Mouse (Mus musculus): ENCODE results near the gene Bcl7c. TPM values are rescaled to one million over a fixed set of nuclear protein-coding genes. Genes with fewer than 3 reads are reported as not detected.
A peak's percentile ranks its signal among the peaks of the same experiment; 100 is the strongest.

The Bcl7c gene
- polyA plus RNA-seq, 1 experiment from 2014 or later = 34.1 TPM

DNA sequence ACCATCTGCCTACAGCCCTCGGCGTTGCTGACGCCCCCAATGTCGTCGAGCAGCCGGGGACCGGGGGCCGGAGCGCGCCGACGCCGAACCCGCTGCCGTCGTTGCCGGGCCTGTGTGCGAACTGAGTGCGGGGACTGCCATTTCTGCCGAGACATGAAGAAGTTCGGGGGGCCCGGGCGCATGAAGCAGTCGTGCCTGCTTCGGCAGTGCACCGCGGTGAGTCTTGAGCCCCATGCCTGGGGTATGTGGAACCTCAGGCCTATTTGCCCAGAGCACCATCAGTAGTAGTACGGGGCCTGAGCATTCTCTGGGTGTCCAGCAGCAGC is 39.5 kb upstream of the Bcl7c start:
- no peaks in the 10 kb centered on the region for H3K27me3 ChIP-seq (replicated peaks; ENCODE audit: insufficient read depth, low read length)
- WGBS = 93% methylated on average over 28 of the region's 28 CpGs
- H3K4me1 ChIP-seq (ENCODE audit: insufficient read depth, low read depth, low read length) = no peaks in the 10 kb centered on the region
- no peak for DNase-seq (ENCODE audit: low spot score)
- no peaks in the 10 kb centered on the region for H3K9me3 ChIP-seq (ENCODE audit: low read length)
- TF ChIP-seq CTCF (IDR thresholded peaks at IDR 0.05) (no peak), EP300 (IDR thresholded peaks at IDR 0.05) (no peak)
- no peak overlapping the region for H3K4me2 ChIP-seq (replicated peaks; ENCODE audit: low read depth, low read length)
- H3K9ac ChIP-seq (replicated peaks; ENCODE audit: low read depth) = no peak overlapping the region
- H3K4me3 ChIP-seq (ENCODE audit: low read depth, low read length) = no peak overlapping the region
- H3K27ac ChIP-seq (ENCODE audit: low read length) = no peak overlapping the region
- H3K36me3 ChIP-seq (ENCODE audit: insufficient read depth, low read length) = no peaks in the 10 kb centered on the region; the same call in 1 of the 2 replicates
- ATAC-seq = no peak

DNA sequence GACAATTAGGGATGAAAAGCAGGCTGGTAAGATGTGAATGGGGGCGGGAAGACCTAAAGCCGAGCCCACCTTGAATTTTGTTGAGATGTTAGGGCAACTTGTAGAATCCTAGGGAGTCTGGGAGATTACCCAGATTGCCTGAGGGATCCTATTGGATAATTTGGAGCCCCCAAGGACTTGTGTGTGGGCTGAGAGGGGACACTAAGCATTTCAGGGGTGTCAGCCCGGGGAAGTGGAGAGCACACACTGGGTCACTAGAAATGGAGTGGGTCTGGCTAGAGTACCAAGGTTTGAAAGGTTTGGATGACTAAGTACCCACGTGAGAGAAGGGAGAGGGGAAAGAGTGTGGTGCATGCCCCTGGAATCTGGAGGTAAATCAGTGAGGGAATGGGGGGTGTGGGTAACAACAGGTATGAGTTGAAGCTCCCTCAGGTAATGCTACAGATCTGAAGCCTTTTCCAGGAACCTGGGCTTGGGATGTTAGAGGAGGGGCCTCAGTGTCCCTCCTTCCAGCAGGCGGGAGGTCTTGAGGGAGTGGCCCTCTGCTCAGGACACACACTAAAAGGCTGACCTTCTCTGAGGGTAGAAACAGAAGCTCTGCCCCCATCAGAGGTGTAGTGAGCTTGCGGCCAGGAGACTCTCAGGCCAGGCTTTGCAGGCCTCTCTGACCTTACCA is 39.0 kb upstream of the Bcl7c start:
- Histone ChIP-seq H3K27ac (ENCODE audit: low read length) (no peak overlapping the region), H3K9me3 (ENCODE audit: low read length) (no peaks in the 10 kb centered on the region), H3K27me3 (replicated peaks; ENCODE audit: insufficient read depth, low read length) (no peaks in the 10 kb centered on the region), H3K9ac (replicated peaks; ENCODE audit: low read depth) (no peak overlapping the region), H3K4me1 (ENCODE audit: insufficient read depth, low read depth, low read length) (no peaks in the 10 kb centered on the region), H3K4me2 (replicated peaks; ENCODE audit: low read depth, low read length) (peak overlapping the region; percentile 98; the same call in 1 of the 2 replicates), H3K36me3 (ENCODE audit: insufficient read depth, low read length) (no peaks in the 10 kb centered on the region; the same call in 1 of the 2 replicates), H3K4me3 (ENCODE audit: low read depth, low read length) (peak overlapping the region; percentile 59; the same call in 1 of the 2 replicates)
- TF ChIP-seq CTCF (IDR thresholded peaks at IDR 0.05) (no peak), EP300 (IDR thresholded peaks at IDR 0.05) (no peak)
- ATAC-seq (no peak), DNase-seq (ENCODE audit: low spot score) (no peak)
- WGBS = 33% methylated on average over 6 of the region's 6 CpGs

DNA sequence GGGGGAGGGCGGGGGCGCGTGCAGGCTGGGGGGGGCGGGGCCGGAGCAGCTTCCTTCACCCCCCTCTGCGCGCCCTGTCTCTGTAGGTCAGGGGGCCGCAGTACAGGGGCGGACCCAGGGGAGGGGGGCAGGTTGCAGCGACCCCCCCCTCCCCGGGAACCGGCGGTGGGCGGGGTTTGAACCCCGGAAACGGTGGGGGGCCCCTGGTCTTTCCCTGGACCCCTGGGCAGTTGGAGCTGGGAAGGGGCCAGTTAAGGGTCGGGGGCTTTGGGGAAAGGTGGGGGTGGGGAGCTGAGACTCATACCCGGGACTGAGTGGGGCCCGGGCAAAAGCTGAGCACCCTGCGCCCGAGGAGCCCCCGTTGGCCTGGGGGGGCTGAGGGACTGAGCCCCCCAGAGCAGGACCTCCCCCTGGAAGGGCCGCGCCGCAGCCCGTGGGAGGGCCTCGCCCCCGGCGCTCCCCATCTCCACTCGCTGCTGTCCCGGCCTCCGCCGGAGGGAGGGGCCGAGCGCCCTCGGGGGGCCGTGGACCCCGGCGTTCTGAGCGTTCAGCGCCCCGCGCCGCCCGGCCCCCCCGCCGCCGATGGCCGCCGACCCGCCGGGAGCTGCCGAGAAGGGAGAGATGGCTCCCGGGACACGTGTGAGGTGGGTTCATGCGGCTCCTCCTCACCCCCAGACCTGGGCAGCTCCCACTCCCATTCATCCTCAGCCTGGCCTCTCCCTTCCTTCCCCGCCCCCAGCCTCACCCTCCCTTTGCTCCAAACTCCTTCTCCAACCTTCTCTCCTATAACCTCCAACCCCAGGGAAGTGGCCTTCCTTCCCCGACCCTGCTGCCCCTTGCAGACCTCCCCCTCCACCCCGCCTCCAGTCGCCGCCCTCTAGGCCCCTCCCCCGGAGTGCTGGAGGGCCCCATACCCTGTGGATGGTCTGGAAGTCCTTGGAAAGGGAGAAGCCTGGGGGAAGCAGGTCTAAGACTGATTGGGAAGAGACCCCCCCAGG is 38.1 kb upstream of the Bcl7c start:
- H3K4me3 ChIP-seq (ENCODE audit: low read depth, low read length) = peak overlapping the region; percentile 59
- under 1% methylated on average over 22 of the region's 62 CpGs for WGBS
- H3K4me2 ChIP-seq (replicated peaks; ENCODE audit: low read depth, low read length) = peak overlapping the region; percentile 98
- no peaks in the 10 kb centered on the region for H3K9me3 ChIP-seq (ENCODE audit: low read length)
- H3K9ac ChIP-seq (replicated peaks; ENCODE audit: low read depth) = peak overlapping the region; percentile 43
- H3K27ac ChIP-seq (ENCODE audit: low read length) = peak overlapping the region; percentile 66; the same call in 1 of the 2 replicates
- no peaks in the 10 kb centered on the region; the same call in 1 of the 2 replicates for H3K36me3 ChIP-seq (ENCODE audit: insufficient read depth, low read length)
- no peaks in the 10 kb centered on the region for H3K4me1 ChIP-seq (ENCODE audit: insufficient read depth, low read depth, low read length)
- TF ChIP-seq CTCF (IDR thresholded peaks at IDR 0.05) (no peak), EP300 (IDR thresholded peaks at IDR 0.05) (no peak)
- peak; percentile 35 for DNase-seq (ENCODE audit: low spot score)
- no peak for ATAC-seq
- no peaks in the 10 kb centered on the region for H3K27me3 ChIP-seq (replicated peaks; ENCODE audit: insufficient read depth, low read length)

DNA sequence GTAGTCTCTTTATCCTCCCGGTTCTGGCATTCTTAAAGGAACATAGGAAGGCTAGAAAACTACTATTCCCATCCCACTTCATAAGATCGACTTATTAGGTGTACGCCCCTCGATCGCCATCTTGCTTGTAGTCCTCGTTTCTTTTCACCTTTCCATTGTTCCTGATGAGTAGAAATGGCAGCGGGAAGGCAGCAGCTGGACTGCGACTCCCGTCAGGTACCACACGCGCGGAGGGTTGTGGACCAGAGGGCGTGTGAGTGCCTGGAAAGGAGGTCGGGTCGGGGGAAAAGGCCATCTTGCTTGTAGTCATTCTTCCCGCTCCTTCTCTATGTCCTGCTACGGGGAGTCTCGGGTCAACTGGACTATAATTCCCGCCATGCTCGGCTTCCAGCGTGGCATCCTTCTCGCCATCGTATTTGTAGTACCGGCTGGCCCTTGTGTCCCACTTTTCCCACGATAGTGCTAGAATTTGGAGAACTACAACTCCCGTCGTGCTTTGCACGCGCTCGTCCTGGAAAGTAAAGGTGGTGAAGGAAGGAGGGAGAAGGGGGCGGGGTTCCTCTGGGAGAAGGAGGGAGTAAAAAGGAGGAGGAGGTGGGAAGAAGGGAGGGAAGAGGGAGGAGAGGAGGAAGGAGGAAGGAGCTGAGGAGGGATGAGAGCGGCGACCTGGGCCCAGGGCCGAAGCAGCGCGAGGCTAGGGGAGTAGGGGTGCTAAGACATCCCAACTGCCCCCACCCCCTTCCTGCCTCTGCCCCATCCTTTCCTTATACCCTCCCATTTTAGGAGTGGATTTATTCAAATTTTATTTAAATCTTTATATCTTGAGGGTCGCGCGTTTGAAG is 37.1 kb upstream of the Bcl7c start:
- H3K27ac ChIP-seq (ENCODE audit: low read length) = peak overlapping the region; percentile 66
- no peaks in the 10 kb centered on the region; the same call in 1 of the 2 replicates for H3K36me3 ChIP-seq (ENCODE audit: insufficient read depth, low read length)
- no peaks in the 10 kb centered on the region for H3K4me1 ChIP-seq (ENCODE audit: insufficient read depth, low read depth, low read length)
- WGBS = under 1% methylated on average over 38 of the region's 39 CpGs
- peak overlapping the region; percentile 59 for H3K4me3 ChIP-seq (ENCODE audit: low read depth, low read length)
- no peak; the same call in 1 of the 2 replicates for TF ChIP-seq CTCF (IDR thresholded peaks at IDR 0.05)
- TF ChIP-seq EP300 (IDR thresholded peaks at IDR 0.05) = peak; percentile 57; the same call in 1 of the 2 replicates
- H3K4me2 ChIP-seq (replicated peaks; ENCODE audit: low read depth, low read length) = peak overlapping the region; percentile 98
- peak overlapping the region; percentile 43 for H3K9ac ChIP-seq (replicated peaks; ENCODE audit: low read depth)
- ATAC-seq = peak; percentile 92
- DNase-seq (ENCODE audit: low spot score) = peak; percentile 100
- no peaks in the 10 kb centered on the region for H3K9me3 ChIP-seq (ENCODE audit: low read length)
- H3K27me3 ChIP-seq (replicated peaks; ENCODE audit: insufficient read depth, low read length) = no peaks in the 10 kb centered on the region

DNA sequence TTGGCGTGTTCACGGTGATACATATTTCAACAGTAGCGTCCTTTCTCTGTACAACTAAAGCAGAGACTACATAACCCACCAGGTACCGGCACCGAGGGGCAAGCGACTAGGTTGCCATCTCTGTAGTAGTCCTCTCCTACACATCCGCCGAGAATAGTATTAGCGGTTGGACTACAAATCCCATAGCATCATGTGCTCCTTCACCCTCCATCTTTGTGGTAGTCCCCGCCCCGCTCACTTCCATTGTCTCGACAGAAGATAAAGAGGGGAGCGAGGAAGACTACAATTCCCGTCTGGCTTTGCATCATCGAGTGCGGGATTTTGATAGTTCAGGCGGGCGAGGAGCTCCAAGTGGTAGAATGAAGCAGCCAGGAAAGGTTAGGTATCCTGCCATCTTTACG is 36.5 kb upstream of the Bcl7c start:
- peak overlapping the region; percentile 66 for H3K27ac ChIP-seq (ENCODE audit: low read length)
- no peaks in the 10 kb centered on the region; the same call in 1 of the 2 replicates for H3K36me3 ChIP-seq (ENCODE audit: insufficient read depth, low read length)
- no peaks in the 10 kb centered on the region for H3K9me3 ChIP-seq (ENCODE audit: low read length)
- no peaks in the 10 kb centered on the region for H3K27me3 ChIP-seq (replicated peaks; ENCODE audit: insufficient read depth, low read length)
- H3K9ac ChIP-seq (replicated peaks; ENCODE audit: low read depth) = no peak overlapping the region
- under 1% methylated on average over 19 of the region's 19 CpGs for WGBS
- peak overlapping the region; percentile 98 for H3K4me2 ChIP-seq (replicated peaks; ENCODE audit: low read depth, low read length)
- peak overlapping the region; percentile 59 for H3K4me3 ChIP-seq (ENCODE audit: low read depth, low read length)
- TF ChIP-seq CTCF (IDR thresholded peaks at IDR 0.05) (0 out of 2 replicates have a peak, but pooled peaks have one; percentile 18), EP300 (IDR thresholded peaks at IDR 0.05) (no peak; the same call in 1 of the 2 replicates)
- peak; percentile 99 for DNase-seq (ENCODE audit: low spot score)
- peak; percentile 86 for ATAC-seq
- no peaks in the 10 kb centered on the region for H3K4me1 ChIP-seq (ENCODE audit: insufficient read depth, low read depth, low read length)
